Mouse (Mus musculus): ENCODE data around the gene Tnni3k. TPM values are rescaled to one million over a fixed set of nuclear protein-coding genes. Genes with fewer than 3 reads are reported as not detected.

The Tnni3k gene
- polyA plus RNA-seq, 1 experiment from 2014 or later, result 0.05 TPM

DNA sequence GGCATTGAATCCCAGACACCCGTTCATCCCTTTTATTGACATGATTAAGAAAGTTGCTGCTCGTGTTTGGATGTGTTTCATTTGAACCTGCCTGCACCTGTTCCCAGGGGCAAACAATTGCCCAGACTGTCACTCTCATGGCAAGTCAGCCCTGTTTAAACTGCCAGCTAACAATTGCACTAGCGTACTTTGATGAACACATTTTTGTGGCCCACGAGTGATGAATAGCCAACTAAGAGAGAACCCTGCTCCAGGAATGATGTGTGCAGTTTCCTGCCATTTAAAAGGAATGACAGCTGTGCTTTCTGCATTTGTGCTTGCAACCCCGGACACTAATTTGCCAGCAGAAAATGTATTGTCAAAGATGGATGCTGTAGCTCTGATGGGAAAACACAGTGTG lies 312.3 kb downstream of the Tnni3k start:
- no peaks in the 10 kb centered on the region for H3K36me3 ChIP-seq
- no peak overlapping the region for H3K9ac ChIP-seq
- no peak overlapping the region for H3K27ac ChIP-seq (replicated peaks)
- ATAC-seq (ENCODE audit: low FRiP score, low read depth), result no peak
- H3K4me2 ChIP-seq, result no peak overlapping the region
- 37% methylated on average over 5 of the region's 5 CpGs for WGBS
- H3K9me3 ChIP-seq, result no peaks in the 10 kb centered on the region
- H3K27me3 ChIP-seq, result no peaks in the 10 kb centered on the region
- H3K4me3 ChIP-seq, result no peak overlapping the region
- no peaks in the 10 kb centered on the region for H3K4me1 ChIP-seq (replicated peaks)

DNA sequence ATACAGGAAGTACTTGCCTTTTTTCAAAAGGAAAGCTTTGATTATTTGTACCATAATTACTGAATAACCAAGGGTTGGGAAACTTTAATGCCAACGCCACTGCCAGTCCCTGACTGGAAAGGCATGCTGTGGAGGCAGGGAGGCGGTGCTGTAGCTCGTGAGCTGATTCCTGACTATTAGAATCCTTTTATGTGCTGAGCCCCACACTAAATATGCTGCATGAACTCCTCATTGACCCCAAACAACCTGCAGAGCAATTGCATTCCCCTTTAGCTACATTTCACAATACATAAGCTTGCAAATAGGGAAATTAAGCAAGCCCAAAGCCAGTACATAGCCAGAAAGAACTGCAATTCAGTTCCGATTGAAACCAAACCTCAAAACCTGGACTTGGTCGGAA lies 313.7 kb downstream of the Tnni3k start:
- no peak for ATAC-seq (ENCODE audit: low FRiP score, low read depth)
- 49% methylated on average over 5 of the region's 5 CpGs for WGBS
- H3K4me1 ChIP-seq (replicated peaks), result no peaks in the 10 kb centered on the region
- no peaks in the 10 kb centered on the region for H3K9me3 ChIP-seq
- H3K9ac ChIP-seq, result no peak overlapping the region
- no peak overlapping the region for H3K4me2 ChIP-seq
- H3K27me3 ChIP-seq, result no peaks in the 10 kb centered on the region
- no peak overlapping the region for H3K4me3 ChIP-seq
- H3K36me3 ChIP-seq, result no peaks in the 10 kb centered on the region
- no peak overlapping the region for H3K27ac ChIP-seq (replicated peaks)

Other genes starting within 250 kb of the Tnni3k start
- gene Fpgt, start 38.0 kb upstream of the Tnni3k start, polyA plus RNA-seq (2015; fragmentation: Nextera tagmentation; extraction: Ambion mirVana), result 19.0 and 19.3 TPM in 2 replicates
- 1.1 and 1.6 TPM in 2 replicates for gene Lrriq3, start 38.0 kb upstream of the Tnni3k start, polyA plus RNA-seq (2015; fragmentation: Nextera tagmentation; extraction: Ambion mirVana)